Mouse (Mus musculus): ENCODE results near the gene Atp6v1e1. TPM values are rescaled to one million over a fixed set of nuclear protein-coding genes. Genes with fewer than 3 reads are reported as not detected.
A peak's percentile ranks its signal among the peaks of the same experiment; 100 is the strongest.

Atp6v1e1 gene
- polyA plus RNA-seq, 1 experiment: 206 TPM

- no peaks in the 10 kb centered on the region for H3K79me2 ChIP-seq (ENCODE audit: control insufficient read depth, insufficient read depth)
- TF ChIP-seq REST (IDR thresholded peaks at IDR 0.05; ENCODE audit: insufficient read depth, insufficient read length) (no peak), E2F4 (IDR thresholded peaks at IDR 0.05; ENCODE audit: insufficient read depth) (no peak), SRF (IDR thresholded peaks at IDR 0.05; ENCODE audit: control insufficient read depth, insufficient read length, low read depth) (no peak), MYOD1 (IDR thresholded peaks at IDR 0.05; ENCODE audit: control insufficient read depth in 1 of 3, insufficient read length in 2 of 3, low read depth in 2 of 3) (no peak)
- no peak overlapping the region for H3ac ChIP-seq (ENCODE audit: control insufficient read depth, insufficient read length)
- no peaks in the 10 kb centered on the region for H3K27me3 ChIP-seq (ENCODE audit: control insufficient read depth, insufficient read depth, insufficient read length)
- H3K36me3 ChIP-seq (ENCODE audit: control insufficient read depth, insufficient read depth): peaks cover under 1% of the 10 kb centered on the region
- no peak overlapping the region for H3K4me3 ChIP-seq
- no peak overlapping the region for H3K4me2 ChIP-seq (ENCODE audit: low read depth)
Observed at GRCm38 (mm10) chr6:120788904-120789303, 33.7 kb downstream of the Atp6v1e1 start.

GRCm38 (mm10) chr6:120788068-120788607 lies 34.5 kb downstream of the Atp6v1e1 start:
- Histone ChIP-seq H3K36me3 (ENCODE audit: control insufficient read depth, insufficient read depth) (no peaks in the 10 kb centered on the region), H3K4me2 (ENCODE audit: low read depth) (no peak overlapping the region), H3ac (ENCODE audit: control insufficient read depth, insufficient read length) (no peak overlapping the region), H3K27me3 (ENCODE audit: control insufficient read depth, insufficient read depth, insufficient read length) (no peaks in the 10 kb centered on the region), H3K4me3 (no peak overlapping the region), H3K79me2 (ENCODE audit: control insufficient read depth, insufficient read depth) (no peaks in the 10 kb centered on the region)
- no peak for TF ChIP-seq POLR2A (IDR thresholded peaks at IDR 0.05; ENCODE audit: insufficient read length, low read depth)
- TF ChIP-seq TCF12 (IDR thresholded peaks at IDR 0.05; ENCODE audit: insufficient read depth, poor library complexity, severe bottlenecking): no peak
- no peak for TF ChIP-seq CEBPB (IDR thresholded peaks at IDR 0.05; ENCODE audit: insufficient read depth, poor library complexity, severe bottlenecking)
- TF ChIP-seq E2F4 (IDR thresholded peaks at IDR 0.05; ENCODE audit: insufficient read depth): no peak
- TF ChIP-seq POLR2AphosphoS2 (IDR thresholded peaks at IDR 0.05; ENCODE audit: insufficient read length, low read depth): no peak
- no peak for TF ChIP-seq REST (IDR thresholded peaks at IDR 0.05; ENCODE audit: insufficient read depth, insufficient read length)
- no peak for TF ChIP-seq USF1 (IDR thresholded peaks at IDR 0.05; ENCODE audit: low read depth)
- TF ChIP-seq SRF (IDR thresholded peaks at IDR 0.05; ENCODE audit: control insufficient read depth, insufficient read length, low read depth): no peak
- peak in 2 of 3 experiments; percentile 79 to 81 for TF ChIP-seq MYOD1 (IDR thresholded peaks at IDR 0.05; ENCODE audit: control insufficient read depth in 1 of 3, insufficient read length in 2 of 3, low read depth in 2 of 3)
- TF ChIP-seq MYOG (IDR thresholded peaks at IDR 0.05; ENCODE audit: control insufficient read depth in 1 of 3, insufficient read depth in 1 of 3, insufficient read length in 2 of 3, low read depth in 2 of 3): peak in 1 of 3 experiments; percentile 21
- no peak for TF ChIP-seq MAX (IDR thresholded peaks at IDR 0.05; ENCODE audit: low read depth)

- H3ac ChIP-seq (ENCODE audit: control insufficient read depth, insufficient read length): no peak overlapping the region
- H3K4me3 ChIP-seq: no peak overlapping the region
- TF ChIP-seq MYOD1 (IDR thresholded peaks at IDR 0.05; ENCODE audit: control insufficient read depth in 1 of 3, insufficient read length in 2 of 3, low read depth in 2 of 3) (no peak), POLR2A (IDR thresholded peaks at IDR 0.05; ENCODE audit: insufficient read length, low read depth) (no peak), USF1 (IDR thresholded peaks at IDR 0.05; ENCODE audit: low read depth) (no peak), TCF3 (IDR thresholded peaks at IDR 0.05; ENCODE audit: insufficient read length, low read depth) (no peak), REST (IDR thresholded peaks at IDR 0.05; ENCODE audit: insufficient read depth, insufficient read length) (no peak), CEBPB (IDR thresholded peaks at IDR 0.05; ENCODE audit: insufficient read depth, poor library complexity, severe bottlenecking) (no peak), POLR2AphosphoS2 (IDR thresholded peaks at IDR 0.05; ENCODE audit: insufficient read length, low read depth) (no peak), E2F4 (IDR thresholded peaks at IDR 0.05; ENCODE audit: insufficient read depth) (no peak), TCF12 (IDR thresholded peaks at IDR 0.05; ENCODE audit: insufficient read depth, poor library complexity, severe bottlenecking) (no peak)
- no peaks in the 10 kb centered on the region for H3K27me3 ChIP-seq (ENCODE audit: control insufficient read depth, insufficient read depth, insufficient read length)
- H3K36me3 ChIP-seq (ENCODE audit: control insufficient read depth, insufficient read depth): no peaks in the 10 kb centered on the region
- no peaks in the 10 kb centered on the region for H3K79me2 ChIP-seq (ENCODE audit: control insufficient read depth, insufficient read depth)
- H3K4me2 ChIP-seq (ENCODE audit: low read depth): no peak overlapping the region
Observed at GRCm38 (mm10) chr6:120784351-120784750, 38.2 kb downstream of the Atp6v1e1 start.

GRCm38 (mm10) chr6:120782948-120783347 lies 39.6 kb downstream of the Atp6v1e1 start:
- Histone ChIP-seq H3K27me3 (ENCODE audit: control insufficient read depth, insufficient read depth, insufficient read length) (no peaks in the 10 kb centered on the region), H3K36me3 (ENCODE audit: control insufficient read depth, insufficient read depth) (no peaks in the 10 kb centered on the region), H3K4me2 (ENCODE audit: low read depth) (no peak overlapping the region), H3ac (ENCODE audit: control insufficient read depth, insufficient read length) (no peak overlapping the region), H3K4me3 (no peak overlapping the region), H3K79me2 (ENCODE audit: control insufficient read depth, insufficient read depth) (no peaks in the 10 kb centered on the region)
- TF ChIP-seq TCF12 (IDR thresholded peaks at IDR 0.05; ENCODE audit: insufficient read depth, poor library complexity, severe bottlenecking) (no peak), MAX (IDR thresholded peaks at IDR 0.05; ENCODE audit: low read depth) (no peak), USF1 (IDR thresholded peaks at IDR 0.05; ENCODE audit: low read depth) (no peak), REST (IDR thresholded peaks at IDR 0.05; ENCODE audit: insufficient read depth, insufficient read length) (no peak), POLR2A (IDR thresholded peaks at IDR 0.05; ENCODE audit: insufficient read length, low read depth) (no peak), SRF (IDR thresholded peaks at IDR 0.05; ENCODE audit: control insufficient read depth, insufficient read length, low read depth) (no peak), MYOG (IDR thresholded peaks at IDR 0.05; ENCODE audit: control insufficient read depth in 1 of 3, insufficient read depth in 1 of 3, insufficient read length in 2 of 3, low read depth in 2 of 3) (no peak), CEBPB (IDR thresholded peaks at IDR 0.05; ENCODE audit: insufficient read depth, poor library complexity, severe bottlenecking) (no peak), POLR2AphosphoS2 (IDR thresholded peaks at IDR 0.05; ENCODE audit: insufficient read length, low read depth) (no peak), MYOD1 (IDR thresholded peaks at IDR 0.05; ENCODE audit: control insufficient read depth in 1 of 3, insufficient read length in 2 of 3, low read depth in 2 of 3) (no peak), E2F4 (IDR thresholded peaks at IDR 0.05; ENCODE audit: insufficient read depth) (no peak), TCF3 (IDR thresholded peaks at IDR 0.05; ENCODE audit: insufficient read length, low read depth) (no peak)

GRCm38 (mm10) chr6:120778226-120778625 lies 44.4 kb downstream of the Atp6v1e1 start:
- H3K36me3 ChIP-seq (ENCODE audit: control insufficient read depth, insufficient read depth): no peaks in the 10 kb centered on the region
- H3K4me2 ChIP-seq (ENCODE audit: low read depth): no peak overlapping the region
- no peak for TF ChIP-seq MAX (IDR thresholded peaks at IDR 0.05; ENCODE audit: low read depth)
- TF ChIP-seq REST (IDR thresholded peaks at IDR 0.05; ENCODE audit: insufficient read depth, insufficient read length): no peak
- TF ChIP-seq TCF12 (IDR thresholded peaks at IDR 0.05; ENCODE audit: insufficient read depth, poor library complexity, severe bottlenecking): no peak
- no peak overlapping the region for H3ac ChIP-seq (ENCODE audit: control insufficient read depth, insufficient read length)
- H3K4me3 ChIP-seq: no peak overlapping the region
- no peaks in the 10 kb centered on the region for H3K79me2 ChIP-seq (ENCODE audit: control insufficient read depth, insufficient read depth)
- no peaks in the 10 kb centered on the region for H3K27me3 ChIP-seq (ENCODE audit: control insufficient read depth, insufficient read depth, insufficient read length)
